Mouse (Mus musculus) yolk sac, embryonic 10.5 days (tissue): ENCODE results near the gene Fermt1.

Experiments used
- DNase-seq: peaks from one replicate; pipeline ENCODE4 v3.0.0-alpha.2; 2017; ENCODE audit warnings: low spot score

Gene Fermt1

DNA sequence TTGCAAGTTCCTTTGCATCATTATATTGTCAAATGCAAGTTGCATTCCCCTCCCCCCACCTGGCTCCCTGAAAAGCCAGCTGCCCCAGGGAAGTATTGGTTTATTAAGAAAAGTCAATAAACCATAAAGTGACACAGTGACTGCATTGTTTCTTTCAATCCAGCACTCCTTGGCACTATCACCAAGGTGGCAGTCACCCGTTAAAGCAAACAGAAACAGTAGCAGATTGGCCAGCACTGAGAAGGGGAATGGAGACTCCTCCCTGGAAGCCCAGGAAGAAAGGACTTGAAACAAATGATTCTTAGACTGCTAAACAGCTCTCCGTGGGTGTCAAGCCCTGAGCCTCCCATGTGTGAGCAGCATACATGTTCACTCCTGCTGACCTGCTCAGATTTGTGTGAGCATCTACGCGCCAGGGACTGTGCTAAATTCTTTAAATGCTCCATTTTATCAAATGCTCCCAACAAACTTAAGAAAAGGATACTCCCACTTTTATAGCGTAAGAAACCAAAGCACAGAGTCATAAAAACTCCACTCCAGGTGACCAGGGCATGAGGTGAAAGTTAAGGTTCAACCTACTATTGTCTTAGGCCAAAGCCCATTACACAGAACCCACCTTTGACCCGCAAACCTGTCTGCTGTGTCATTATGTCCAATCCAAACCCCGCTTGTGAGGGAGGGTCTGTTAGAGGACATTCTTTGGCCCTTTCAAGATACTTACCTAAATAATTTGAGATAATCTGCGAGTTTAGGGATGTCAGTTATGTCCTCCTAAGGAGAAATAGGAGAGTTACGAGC, 23.4 kb downstream of the Fermt1 start:
- DNase-seq: peak; percentile 76

DNA sequence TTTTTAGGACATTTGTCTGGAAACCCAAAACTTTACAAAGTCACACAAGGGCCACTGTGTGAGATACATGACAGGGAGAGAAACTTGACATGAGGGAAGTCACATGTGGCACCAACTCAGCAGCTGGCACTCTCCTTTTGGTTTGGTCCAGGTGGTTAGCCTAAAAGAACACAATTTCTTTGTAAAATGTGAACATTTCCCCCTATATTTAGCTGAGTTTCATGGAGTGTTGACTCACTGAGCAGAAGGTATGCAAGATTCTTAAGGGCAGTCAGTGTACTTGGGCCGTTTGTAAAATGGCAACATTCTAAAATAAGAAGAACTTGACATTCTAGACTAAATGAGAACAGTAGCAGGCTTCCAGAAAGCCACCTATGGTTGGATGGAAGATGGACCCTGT, 30.9 kb downstream of the Fermt1 start:
- no peak for DNase-seq

DNA sequence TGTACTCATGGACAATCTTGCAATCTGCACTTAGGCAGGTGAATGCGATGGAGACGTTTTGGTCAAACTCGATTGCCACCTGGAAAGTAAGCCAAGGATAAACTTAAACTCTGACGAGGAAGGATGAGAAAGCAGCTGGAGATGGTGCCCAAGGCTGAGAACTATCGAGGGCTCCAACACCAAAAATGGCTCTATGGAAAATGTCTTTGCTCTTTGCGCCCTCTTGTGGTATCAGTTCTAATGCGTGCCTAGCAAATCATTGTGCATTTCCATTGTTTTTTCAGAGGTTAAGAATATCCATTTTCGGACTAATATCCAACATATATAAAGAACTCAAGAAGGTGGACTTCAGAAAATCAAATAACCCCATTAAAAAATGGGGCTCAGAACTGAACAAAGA, 38.9 kb downstream of the Fermt1 start:
- no peak for DNase-seq

DNA sequence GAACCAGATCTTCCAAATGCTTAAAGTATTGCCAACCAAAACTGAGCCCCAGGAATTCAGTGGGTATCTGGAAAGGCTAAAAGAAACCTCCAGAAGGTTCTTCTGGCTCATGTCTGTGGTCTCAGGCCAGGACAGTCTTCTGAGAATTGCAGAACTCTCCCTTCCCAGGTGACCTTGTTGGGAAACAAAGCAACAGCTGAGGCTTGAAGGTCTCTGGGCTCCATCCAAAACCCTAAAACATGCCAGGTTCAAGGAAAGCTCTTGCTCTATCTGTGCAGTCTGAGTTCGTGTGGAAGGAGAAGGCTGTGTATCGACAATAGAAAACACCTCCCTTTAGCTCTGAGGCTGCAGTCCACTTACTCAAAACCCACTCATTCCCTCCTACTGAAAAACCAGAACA, 40.7 kb downstream of the Fermt1 start:
- no peak for DNase-seq

DNA sequence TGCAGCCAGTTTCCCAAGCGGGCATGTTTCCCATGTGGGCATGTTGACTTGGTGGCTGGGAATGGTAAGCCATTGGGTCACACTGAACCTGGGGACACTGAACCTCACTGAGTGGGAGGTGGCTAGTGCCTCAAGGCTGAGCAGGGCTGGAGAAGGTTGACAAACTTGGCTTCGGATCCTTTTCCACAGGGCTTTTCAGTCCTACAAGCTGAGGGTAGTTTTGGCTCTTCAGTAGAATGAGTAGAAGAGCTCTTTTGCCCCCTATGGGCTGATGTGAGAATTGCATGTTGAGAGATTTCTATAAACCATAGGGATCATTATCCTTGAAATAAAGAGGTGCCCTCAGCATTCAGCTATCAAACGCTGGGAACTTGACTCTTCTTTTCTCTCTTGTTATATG, 42.2 kb downstream of the Fermt1 start:
- DNase-seq: peak; percentile 38

DNA sequence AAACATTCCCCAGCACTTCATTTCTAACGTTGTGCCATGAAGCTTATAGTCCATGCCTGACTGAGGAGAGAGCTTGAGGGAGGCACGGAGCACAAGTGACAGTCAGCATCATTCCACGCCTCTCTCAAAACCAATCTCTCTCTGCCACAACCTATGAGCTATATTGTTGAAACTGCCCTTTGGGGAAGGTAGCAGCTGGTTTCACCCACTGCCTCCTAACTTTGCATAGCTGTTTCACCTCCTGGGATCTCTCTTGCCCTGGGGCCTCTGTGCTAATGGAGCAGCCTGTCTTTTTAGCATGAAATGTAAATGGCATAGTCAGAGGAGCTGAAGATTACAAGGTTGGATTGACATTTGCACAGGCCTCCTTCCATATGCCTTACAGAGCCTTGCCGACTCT, 43.6 kb downstream of the Fermt1 start:
- DNase-seq: no peak

DNA sequence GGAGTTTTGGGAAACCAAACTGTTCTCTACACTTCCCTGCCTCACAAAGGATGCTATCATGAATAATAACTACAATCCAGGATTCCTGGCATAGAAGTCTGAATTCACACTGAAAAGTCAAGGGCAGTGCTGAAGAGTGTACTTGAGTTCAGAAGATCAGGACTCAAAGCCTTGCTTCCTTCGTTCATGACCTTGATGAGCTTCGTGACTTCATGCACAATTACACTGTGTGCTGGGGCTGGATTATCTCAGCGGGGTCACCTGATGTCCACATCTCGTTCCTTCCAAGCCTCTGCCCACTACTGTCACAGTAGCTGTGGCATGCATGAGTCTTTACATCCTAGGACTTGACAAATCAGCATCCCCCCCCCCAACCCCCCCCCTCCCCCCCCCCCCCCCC, 44.1 kb downstream of the Fermt1 start:
- no peak for DNase-seq

DNA sequence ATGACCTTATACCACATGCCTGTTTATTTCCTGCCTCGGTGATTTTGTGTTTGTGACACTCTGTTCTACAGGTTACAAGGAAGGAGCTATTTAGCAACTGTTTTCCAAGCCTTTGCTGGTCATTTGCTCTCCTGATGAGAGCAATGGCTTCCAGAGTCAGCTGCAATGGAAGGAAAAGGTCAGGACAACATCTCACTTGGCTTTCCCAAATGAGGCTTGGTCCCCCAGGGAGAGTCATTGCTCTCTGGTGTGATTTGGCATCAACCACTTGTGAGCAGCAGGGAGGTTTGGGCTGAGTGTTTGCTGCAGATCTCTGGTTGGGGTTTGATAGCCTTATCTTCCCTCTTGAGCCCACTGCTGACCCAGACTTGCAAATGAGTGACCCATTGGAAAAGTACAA, 45.1 kb downstream of the Fermt1 start:
- DNase-seq: no peak

DNA sequence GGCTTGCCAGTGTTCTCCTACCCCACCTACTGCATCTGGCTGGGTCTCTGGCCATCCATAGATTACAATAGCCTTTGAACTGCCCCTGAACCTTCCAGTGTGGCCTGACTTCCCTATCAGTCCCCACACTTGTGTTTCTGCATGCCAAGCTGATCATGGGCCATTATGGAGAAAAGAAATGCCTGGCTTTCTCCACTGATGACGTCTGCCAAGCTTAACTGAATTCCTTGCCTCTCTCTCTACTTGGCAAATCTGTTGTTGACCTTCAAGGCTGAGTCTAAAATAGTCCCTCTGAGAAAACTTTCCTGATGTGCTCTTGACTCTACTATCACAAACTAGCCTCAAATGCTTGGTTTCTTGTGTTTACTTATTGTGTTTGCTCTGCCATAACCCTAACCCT, 47.5 kb downstream of the Fermt1 start:
- no peak for DNase-seq

DNA sequence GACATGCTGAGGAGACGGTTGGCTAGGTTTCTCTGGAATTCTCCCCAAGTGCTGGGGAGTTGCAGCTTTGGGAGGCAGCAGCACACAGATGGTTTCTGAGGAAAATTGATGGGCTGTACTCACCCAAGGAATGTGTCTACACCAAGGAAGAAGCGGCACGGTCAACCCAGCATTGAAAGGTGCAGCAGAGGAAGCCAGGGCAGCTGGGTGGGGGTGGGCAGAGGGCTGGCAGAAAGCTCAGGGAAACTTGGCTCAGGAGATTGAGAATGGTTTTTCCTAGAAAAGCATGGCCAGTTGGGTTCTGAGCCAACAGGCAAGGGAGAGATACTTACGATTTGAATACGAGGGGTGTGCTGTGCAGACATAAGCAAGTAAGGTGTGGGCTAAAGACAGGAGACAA, 51.9 kb downstream of the Fermt1 start:
- no peak for DNase-seq

DNA sequence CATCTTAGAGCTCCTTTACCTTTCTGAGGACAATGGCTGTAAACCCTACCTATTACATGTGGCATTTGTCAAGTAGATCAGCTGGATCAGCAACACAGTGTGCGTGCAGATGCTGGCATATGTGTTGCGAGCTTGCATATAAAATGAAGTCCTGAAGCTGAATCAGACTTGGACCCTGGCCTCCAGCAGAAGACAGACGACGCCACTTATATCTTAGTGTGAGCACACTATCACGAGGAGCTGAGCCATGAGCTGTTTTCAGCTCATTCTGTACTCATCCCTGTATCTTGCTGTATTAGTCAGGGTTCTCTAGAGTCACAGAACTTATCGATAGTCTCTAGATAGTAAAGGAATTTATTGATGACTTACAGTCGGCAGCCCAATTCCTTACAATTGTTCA, 60.4 kb downstream of the Fermt1 start:
- DNase-seq: no peak

DNA sequence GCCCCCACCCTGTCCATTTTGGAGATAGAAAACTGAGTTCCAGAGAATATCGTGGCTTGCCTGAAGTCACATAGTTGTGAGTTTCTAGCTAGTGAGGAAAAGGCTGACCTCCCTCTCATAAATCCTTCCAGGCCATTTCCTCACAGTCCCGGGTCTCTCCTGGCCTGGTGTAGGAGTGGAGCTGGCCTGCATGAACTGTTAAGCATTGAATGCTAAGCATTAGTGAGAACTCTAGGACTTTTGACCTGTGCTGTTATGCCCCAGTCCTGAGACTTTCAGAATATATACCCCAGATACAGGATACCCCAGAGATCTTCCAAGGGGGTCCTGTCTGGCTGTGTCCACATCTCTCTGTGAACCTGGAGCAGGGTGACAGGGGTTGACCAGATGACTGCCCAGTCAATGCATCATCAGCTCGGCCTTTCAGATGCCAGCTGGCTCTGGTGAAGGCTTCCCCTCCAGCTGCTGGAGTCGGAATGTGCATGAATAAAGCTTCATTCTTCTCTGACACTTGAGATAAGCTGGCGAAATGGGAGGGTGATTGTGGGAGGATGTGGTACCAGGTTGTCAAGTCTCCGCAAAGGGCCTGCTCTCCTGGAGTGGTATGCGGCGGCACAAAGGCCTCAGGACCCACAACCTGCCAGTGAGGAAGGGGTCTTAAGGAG, 61.3 kb downstream of the Fermt1 start:
- no peak for DNase-seq

DNA sequence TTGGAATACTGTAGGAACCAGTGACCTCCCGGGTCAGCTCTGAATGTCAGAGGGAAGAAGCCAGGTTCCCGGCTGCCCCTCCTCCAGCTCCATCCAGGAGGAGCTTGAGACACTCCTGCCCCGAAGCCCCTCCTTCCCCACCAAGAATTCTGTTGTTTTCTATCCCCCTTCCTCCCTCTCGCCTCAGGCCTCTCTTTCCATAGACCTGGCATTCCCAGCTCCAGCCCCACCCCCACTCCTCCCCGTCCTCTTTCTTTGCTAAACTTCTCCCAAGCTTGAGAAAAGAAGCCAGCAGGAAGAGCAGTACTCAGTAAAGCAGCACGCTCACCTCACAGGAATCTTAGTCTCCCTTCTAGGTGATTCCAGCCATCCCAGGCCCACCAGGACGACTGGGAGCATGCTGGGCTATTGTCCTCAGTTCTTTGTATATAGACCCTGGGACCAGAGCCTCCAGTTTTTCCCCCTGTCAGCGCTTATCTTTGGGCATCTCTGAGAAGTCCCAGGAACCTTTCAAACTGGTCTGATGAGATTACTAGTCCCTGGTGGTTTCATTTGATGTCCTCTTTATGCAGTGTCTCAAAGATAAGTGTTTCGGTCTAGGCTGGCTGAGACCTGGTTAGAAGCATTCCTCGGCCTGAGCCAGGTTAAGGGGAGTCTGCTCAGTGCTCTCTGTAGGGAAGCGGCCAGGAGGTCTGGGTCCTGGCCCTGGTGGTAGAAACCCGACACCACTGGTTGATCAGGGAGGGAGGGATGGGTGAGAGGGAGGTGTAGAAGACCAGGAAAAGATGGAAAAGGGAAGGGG, 64.7 kb downstream of the Fermt1 start, which contains the start of gene Lrrn4:
Lrrn4 (minus strand) TSS at position 48 of the 802 bp plus-strand sequence.
- peak; percentile 28 for DNase-seq

DNA sequence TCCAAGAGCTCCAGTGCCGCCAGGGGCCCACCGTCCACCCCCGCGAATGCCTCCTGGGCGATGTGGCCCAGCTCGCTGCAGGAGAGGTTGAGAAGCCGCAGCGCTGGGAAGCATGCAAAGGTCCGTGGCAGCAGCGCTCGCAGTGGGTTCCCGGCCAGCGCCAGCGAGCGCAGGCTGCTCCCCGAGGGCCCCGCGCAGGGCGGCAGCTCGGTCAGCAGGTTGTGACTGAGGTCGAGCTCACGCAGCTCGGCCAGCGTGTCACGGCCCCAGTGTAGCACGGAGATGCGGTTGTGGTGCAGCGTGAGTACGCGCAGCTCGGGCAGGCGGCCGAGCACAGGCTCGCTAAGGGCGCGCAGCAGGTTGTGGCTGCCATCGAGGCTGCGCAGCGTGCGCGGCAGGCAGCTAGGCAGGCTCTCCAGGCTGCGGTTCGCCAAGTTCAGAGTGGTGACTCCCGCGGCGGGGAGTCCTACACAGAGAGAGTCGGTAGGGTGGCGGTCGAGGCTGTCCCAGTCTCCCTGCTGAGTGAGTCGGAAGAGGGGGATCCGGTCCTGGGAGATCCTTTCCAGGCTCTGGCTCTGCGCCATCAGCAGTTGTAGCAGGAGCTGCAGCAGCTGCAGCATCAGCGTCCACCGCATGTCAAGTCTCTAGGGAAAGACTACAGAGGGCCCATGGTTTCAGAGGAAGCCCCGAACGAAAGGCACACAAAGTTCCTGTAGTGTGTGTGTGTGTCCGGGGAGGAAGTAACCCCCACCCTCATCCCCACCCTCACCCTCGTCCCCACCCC, 66.3 kb downstream of the Fermt1 start:
- peak; percentile 43 for DNase-seq

DNA sequence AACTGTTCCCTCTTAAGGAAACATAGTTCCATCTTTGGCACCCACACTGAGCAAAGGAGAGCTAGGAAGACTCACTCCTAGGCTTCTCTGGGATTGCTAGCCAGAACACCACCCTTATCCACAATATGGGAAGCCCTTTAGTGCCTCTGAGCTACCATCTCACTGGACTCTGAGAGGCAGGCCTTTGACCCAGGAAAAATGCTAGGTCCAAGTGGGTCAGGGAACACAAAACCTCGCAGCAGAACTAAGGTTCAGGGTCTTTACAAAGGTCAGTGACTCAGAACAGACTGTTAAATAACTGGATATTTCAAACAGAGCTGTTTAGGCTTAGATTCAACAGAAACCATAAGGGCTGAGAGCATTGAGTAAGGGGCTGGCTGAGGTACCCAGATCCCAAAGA, 68.7 kb downstream of the Fermt1 start:
- DNase-seq: no peak

DNA sequence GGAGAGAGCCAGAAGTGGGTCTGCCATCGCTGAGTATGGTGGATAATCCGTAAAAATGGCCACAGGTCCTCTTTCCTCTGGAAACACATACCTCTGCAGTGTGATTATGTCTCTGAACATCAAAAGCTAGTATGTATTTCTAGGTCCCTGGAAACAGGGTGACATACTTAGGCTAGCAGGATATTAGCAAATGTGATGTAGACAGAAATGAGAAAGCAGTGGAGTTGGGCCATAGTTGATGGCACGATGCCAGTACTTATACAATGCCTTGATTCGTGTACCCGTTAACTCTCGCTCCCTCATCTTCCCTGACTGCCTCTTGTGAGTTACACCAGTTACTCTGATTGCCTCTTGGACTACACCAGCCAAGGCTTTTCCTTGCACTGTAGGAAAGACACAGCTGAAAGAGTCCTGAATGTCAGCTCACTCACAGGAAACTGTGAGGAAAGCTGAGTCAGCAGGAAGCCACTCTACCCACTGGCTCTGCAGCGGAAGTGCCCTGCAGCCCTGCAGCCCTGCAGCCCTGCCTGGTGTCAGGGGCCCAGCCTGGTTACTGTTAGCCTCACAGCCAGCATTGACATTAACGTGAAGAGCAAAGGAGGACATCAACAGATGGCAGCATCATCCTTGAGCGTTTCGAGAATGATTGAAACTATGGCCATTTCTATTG, 71.9 kb downstream of the Fermt1 start:
- DNase-seq: no peak

DNA sequence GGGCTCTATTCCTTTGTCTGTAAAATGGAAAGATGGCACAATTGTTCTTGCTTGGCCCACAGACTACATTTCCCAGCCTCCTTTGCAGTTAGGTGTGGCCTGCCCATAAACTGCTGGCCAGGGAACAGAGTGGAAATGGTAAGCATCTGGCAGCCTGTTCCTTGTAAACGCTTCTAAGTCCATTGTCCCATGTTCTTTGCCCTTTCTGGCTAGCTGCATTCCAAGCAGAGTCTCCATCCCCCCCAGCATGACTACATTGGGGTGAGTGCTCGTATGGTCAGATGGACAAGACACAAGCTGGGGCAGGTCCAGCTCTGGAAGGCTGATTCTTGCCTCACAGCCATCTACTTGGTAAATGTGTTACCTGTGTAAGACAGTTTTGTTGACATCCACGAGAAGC, 74.0 kb downstream of the Fermt1 start:
- DNase-seq: peak; percentile 53

DNA sequence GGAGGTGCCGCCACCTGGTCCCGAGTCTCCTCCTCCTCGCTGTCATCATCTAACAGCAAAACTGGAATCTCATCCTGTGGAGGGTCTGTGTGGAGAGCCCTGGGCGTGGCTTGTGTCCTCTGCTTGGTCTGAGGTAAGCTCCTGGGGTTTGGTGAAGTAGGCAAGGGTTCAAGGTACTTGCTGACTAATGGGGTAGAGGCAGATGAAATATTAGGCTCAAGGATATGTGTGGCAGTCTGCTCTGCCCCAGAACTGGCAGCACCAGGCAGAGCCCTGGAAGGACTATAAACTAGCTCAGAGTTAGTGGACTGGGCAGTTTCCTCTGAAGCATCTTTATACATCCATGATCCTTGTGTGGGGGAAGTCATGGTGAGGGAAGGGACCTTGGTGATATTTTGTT, 75.4 kb downstream of the Fermt1 start:
- DNase-seq: no peak

DNA sequence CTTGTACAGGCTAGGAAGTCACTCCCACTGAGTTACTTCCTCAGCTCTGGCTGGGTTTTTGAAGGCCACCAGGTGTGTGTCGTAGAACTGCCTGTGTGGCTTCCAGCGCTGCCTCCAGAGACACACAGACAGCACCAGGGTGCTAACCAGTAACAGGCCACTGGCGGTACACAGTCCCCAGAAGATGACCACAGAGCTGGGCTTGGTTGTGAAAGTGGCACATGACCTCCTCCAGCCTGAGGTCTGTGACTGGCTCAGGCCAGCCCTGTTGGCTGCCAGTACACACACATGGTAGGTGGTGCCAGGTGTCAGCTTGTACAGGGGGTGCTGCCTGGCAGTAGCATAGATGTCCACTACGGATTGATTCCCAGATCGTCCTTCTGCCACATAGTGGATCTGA, 76.0 kb downstream of the Fermt1 start:
- DNase-seq: no peak

DNA sequence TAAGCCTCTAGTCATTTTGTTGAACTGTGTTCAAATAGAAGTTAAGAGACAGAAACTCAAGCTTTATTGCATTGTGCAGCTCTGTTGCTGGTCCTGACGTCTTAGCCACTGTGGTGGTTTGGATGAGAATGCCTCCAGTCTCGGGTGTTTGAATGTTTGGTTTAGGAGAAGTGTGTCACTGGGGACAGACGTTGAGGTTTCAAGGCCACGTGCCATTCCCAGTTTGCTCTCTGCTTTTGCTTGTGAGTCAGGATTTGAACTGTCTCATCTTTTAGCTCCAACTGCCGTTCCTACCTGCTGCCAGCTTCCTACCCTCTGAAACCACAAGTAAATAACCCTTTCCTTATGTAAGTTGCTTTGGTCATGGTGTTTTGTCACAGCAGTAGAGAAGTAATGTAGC, 78.2 kb downstream of the Fermt1 start:
- DNase-seq: no peak

DNA sequence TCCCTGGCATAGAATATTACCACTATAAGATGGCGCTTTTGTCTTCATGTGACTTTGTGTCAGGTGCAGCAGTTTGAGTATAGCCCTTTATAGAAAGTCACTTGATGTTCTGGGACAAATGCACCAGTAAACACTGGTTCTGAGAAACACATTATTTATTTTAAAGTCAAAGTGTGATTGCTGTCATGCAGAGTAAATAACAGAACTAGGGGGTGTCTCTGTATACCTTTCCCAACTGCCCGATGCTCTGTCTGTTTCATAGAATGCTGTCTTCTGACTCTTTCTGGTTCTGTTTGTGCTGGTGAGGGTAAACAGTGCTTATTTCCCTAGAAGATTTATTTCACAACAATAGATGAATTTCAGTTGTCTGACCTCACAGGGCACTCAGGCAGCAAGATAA, 82.4 kb downstream of the Fermt1 start:
- no peak for DNase-seq

DNA sequence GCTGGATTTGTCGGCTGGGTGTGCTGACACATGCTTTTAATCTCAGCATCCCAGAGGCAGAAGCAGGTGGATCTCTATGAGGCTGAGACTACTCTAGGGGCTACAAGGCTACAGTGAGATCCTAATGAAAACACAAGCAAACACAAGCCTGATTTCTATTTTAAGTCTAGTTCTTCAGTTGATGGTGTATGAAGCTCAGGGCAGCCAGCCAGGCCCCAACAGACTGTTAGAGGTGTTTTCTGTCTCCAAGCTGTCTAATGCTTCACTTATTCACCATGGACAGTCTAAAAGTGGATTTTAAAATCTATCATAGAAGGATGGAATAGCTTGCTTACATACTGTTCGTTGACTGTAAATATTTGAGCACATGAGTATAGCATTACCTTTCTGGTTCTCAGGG, 84.2 kb downstream of the Fermt1 start:
- DNase-seq: no peak
